Mouse (Mus musculus) gonadal fat pad, adult 2 months (tissue): ENCODE measurements around the gene Uckl1. TPM values are rescaled to one million over a fixed set of nuclear protein-coding genes. Genes with fewer than 3 reads are reported as not detected.

Experiments used
- DNase-seq: peaks from one replicate; pipeline ENCODE4 v3.0.0-alpha.2; 2012; ENCODE audit warnings: low read depth
- polyA plus RNA-seq: library from polyadenylated mRNA; depleted of rRNA; stranded (reverse); fragments of >200 nt; gene quantifications from 2 replicates; pipeline ENCODE4 v1.2.3, GENCODE M21; 2012

The Uckl1 gene
- polyA plus RNA-seq, 1 experiment = 164 TPM

- DNase-seq = no peak
Observed at GRCm38 (mm10) chr2:181572921-181573920, 11.5 kb downstream of the Uckl1 start.

GRCm38 (mm10) chr2:181571941-181572670 is 12.6 kb downstream of the Uckl1 start:
- DNase-seq = no peak

GRCm38 (mm10) chr2:181570921-181571595 is 13.6 kb downstream of the Uckl1 start:
- no peak for DNase-seq

- DNase-seq = no peak
Observed at GRCm38 (mm10) chr2:181570375-181570774, 14.3 kb downstream of the Uckl1 start.

- no peak for DNase-seq
Observed at GRCm38 (mm10) chr2:181569856-181570255, 14.8 kb downstream of the Uckl1 start.

- DNase-seq = no peak
Observed at GRCm38 (mm10) chr2:181568272-181569008, 16.3 kb downstream of the Uckl1 start.

- DNase-seq = no peak
Observed at GRCm38 (mm10) chr2:181567338-181567737, 17.4 kb downstream of the Uckl1 start.

- no peak for DNase-seq
Observed at GRCm38 (mm10) chr2:181553772-181554171, 30.9 kb downstream of the Uckl1 start.

- DNase-seq = no peak
Observed at GRCm38 (mm10) chr2:181550233-181550632, 34.5 kb downstream of the Uckl1 start.

- no peak for DNase-seq
Observed at GRCm38 (mm10) chr2:181548682-181549081, 36.0 kb downstream of the Uckl1 start.

- no peak for DNase-seq
Observed at GRCm38 (mm10) chr2:181548227-181548626, 36.5 kb downstream of the Uckl1 start.

GRCm38 (mm10) chr2:181546142-181546541 is 38.5 kb downstream of the Uckl1 start:
- DNase-seq = no peak

GRCm38 (mm10) chr2:181541761-181542380 is 42.8 kb downstream of the Uckl1 start:
- DNase-seq = no peak

- DNase-seq = no peak
Observed at GRCm38 (mm10) chr2:181537444-181538047, 47.1 kb downstream of the Uckl1 start.

GRCm38 (mm10) chr2:181536410-181536809 is 48.3 kb downstream of the Uckl1 start:
- DNase-seq = peak; percentile 45

- DNase-seq = no peak
Observed at GRCm38 (mm10) chr2:181532589-181532988, 52.1 kb downstream of the Uckl1 start.

GRCm38 (mm10) chr2:181529076-181529475 is 55.6 kb downstream of the Uckl1 start:
- DNase-seq = no peak

- DNase-seq = no peak
Observed at GRCm38 (mm10) chr2:181525526-181525925, 59.2 kb downstream of the Uckl1 start.

- DNase-seq = no peak
Observed at GRCm38 (mm10) chr2:181522811-181523210, 61.9 kb downstream of the Uckl1 start.

GRCm38 (mm10) chr2:181521491-181521890 is 63.2 kb downstream of the Uckl1 start:
- no peak for DNase-seq

- DNase-seq = no peak
Observed at GRCm38 (mm10) chr2:181520936-181521227, 63.8 kb downstream of the Uckl1 start.
